ENCODE assay signal across 17 mouse cellular contexts in genomic region chr4:139828871-139829590, GRCm38 (mm10). TPM values are rescaled to one million over a fixed set of nuclear protein-coding genes. Genes with fewer than 3 reads are reported as not detected.
DNase-seq lines count a peak whose midpoint lies in the region; ATAC-seq and TF ChIP-seq lines count a peak whose summit lies in the region.
"Had no signal": no experiment of that assay in that cellular context is flagged by ENCODE, and none has a peak within 500 bp of the region (broad histone marks: within the 10 kb centered on the region; RNA-seq: fewer than 3 reads in every experiment).

No protein-coding gene starts in this region.

- no peak for ATAC-seq in embryonic facial prominence, embryonic 11.5 days (replicated peaks; ENCODE audit: insufficient number of reproducible peaks, low FRiP score, low TSS enrichment, low read depth)
- no peak for ATAC-seq in midbrain, embryonic 11.5 days (ENCODE audit: low FRiP score)

- intact Hi-C loops in gastrocnemius, adult 2 months (cut with DNase I) = no loop called here
- intact Hi-C loops in left cerebral cortex, postnatal 14 days (cut with DNase I) = no loop called here
- intact Hi-C loops in left cerebral cortex, postnatal 36 days (cut with DNase I) = no loop called here

- H3K27me3 ChIP-seq in embryonic facial prominence, embryonic 11.5 days (ENCODE audit: control insufficient read depth, insufficient read depth, low read length) = peaks cover 94% of the 10 kb centered on the region
- peaks cover 76% of the 10 kb centered on the region for H3K27me3 ChIP-seq in midbrain, embryonic 11.5 days (ENCODE audit: control insufficient read depth, insufficient read depth, low read length)

- peaks cover 10% of the 10 kb centered on the region for H3K4me1 ChIP-seq in embryonic facial prominence, embryonic 11.5 days (ENCODE audit: control insufficient read depth, insufficient read depth, low read length)
- H3K4me1 ChIP-seq in midbrain, embryonic 11.5 days (ENCODE audit: control insufficient read depth, insufficient read depth, low read length) = peaks cover 72% of the 10 kb centered on the region

- H3K36me3 ChIP-seq in embryonic facial prominence, embryonic 11.5 days (replicated peaks; ENCODE audit: control insufficient read depth, insufficient read depth, low read depth, low read length) = no peaks in the 10 kb centered on the region
- H3K36me3 ChIP-seq in midbrain, embryonic 11.5 days (ENCODE audit: control insufficient read depth, insufficient read depth, low read length) = no peaks in the 10 kb centered on the region
- H3K36me3 ChIP-seq: heart, embryonic 10.5 days had no signal

- TF ChIP-seq CTCF in gastrocnemius, adult 2 months (IDR thresholded peaks at IDR 0.05) = no peak

- no peak overlapping the region for H3K27ac ChIP-seq in gastrocnemius, adult 2 months
- H3K27ac ChIP-seq in embryonic facial prominence, embryonic 11.5 days (replicated peaks; ENCODE audit: low read depth, low read length) = no peak overlapping the region
- no peak overlapping the region for H3K27ac ChIP-seq in midbrain, embryonic 11.5 days (ENCODE audit: low read depth, low read length)
- H3K27ac ChIP-seq: heart, embryonic 10.5 days had no signal

- no peaks in the 10 kb centered on the region for H3K9me3 ChIP-seq in embryonic facial prominence, embryonic 11.5 days (replicated peaks; ENCODE audit: control insufficient read depth, low read length)
- no peaks in the 10 kb centered on the region for H3K9me3 ChIP-seq in midbrain, embryonic 11.5 days (ENCODE audit: control insufficient read depth, low read length)
- H3K9me3 ChIP-seq: heart, embryonic 10.5 days had no signal

- H3K9ac ChIP-seq in embryonic facial prominence, embryonic 11.5 days (replicated peaks; ENCODE audit: low read length) = peak overlapping the region; percentile 28
- H3K9ac ChIP-seq in midbrain, embryonic 11.5 days (ENCODE audit: low read length) = no peak overlapping the region; the same call in 1 of the 2 replicates

- H3K4me2 ChIP-seq in embryonic facial prominence, embryonic 11.5 days (ENCODE audit: low read depth, low read length) = peak overlapping the region; percentile 13
- H3K4me2 ChIP-seq in midbrain, embryonic 11.5 days = peak overlapping the region; percentile 57

- peak overlapping the region; percentile 77 for H3K4me3 ChIP-seq in gastrocnemius, adult 2 months
- H3K4me3 ChIP-seq in embryonic facial prominence, embryonic 11.5 days (ENCODE audit: low read depth, low read length) = peak overlapping the region; percentile 2; the same call in 1 of the 2 replicates
- peak overlapping the region; percentile 62; the same call in 1 of the 2 replicates for H3K4me3 ChIP-seq in midbrain, embryonic 11.5 days (ENCODE audit: low read depth, low read length)
- H3K4me3 ChIP-seq: heart, embryonic 10.5 days had no signal

- DNase-seq in gastrocnemius, adult 2 months = no peak
- no peak for DNase-seq in gastrocnemius, postnatal 10 days
- no peak for DNase-seq in embryonic facial prominence, embryonic 11.5 days (ENCODE audit: low spot score)
- peak; percentile 93 for DNase-seq in midbrain, embryonic 11.5 days (ENCODE audit: low spot score, missing footprints)
- DNase-seq in thymus, postnatal 10 days (ENCODE audit: low spot score in 2 of 2) = peak; percentile 41 to 44
- DNase-seq in adrenal gland, postnatal 4 days (ENCODE audit: low spot score in 2 of 2) = no peak
- DNase-seq in left cerebral cortex, postnatal 14 days (ENCODE audit: low spot score in 2 of 2) = no peak
- DNase-seq in left cerebral cortex, postnatal 36 days (ENCODE audit: low spot score in 2 of 2) = no peak
- DNase-seq: B cell, adult 2 months; cerebellum, postnatal 10 days; heart, postnatal 36 days; kidney, adult 11 months; kidney, postnatal 36 days; layer of hippocampus, postnatal 36 days had no signal

- WGBS in embryonic facial prominence, embryonic 11.5 days = 12% methylated on average over 16 of the region's 16 CpGs
- 17% methylated on average over 16 of the region's 16 CpGs for WGBS in midbrain, embryonic 11.5 days

RNA-seq across cellular contexts. Expression of gene Pax7, which starts 4.3 kb away (rescaled TPM):
- 1 to 10 TPM; 1.8 to 1.9 TPM for total RNA-seq in gastrocnemius, adult 2 months (2021)
- total RNA-seq in gastrocnemius, postnatal 10 days (2021) = 10 to 100 TPM in 1 of 2 experiments, 1 to 10 TPM in 1; 8.3 to 11.3 TPM
- polyA plus RNA-seq in embryonic facial prominence, embryonic 11.5 days (2014; fragmentation: Nextera tagmentation; extraction: Ambion mirVana) = 1.9 and 2.0 TPM in 2 replicates
- 3.1 and 3.4 TPM in 2 replicates for polyA plus RNA-seq in midbrain, embryonic 11.5 days (2014; fragmentation: Nextera tagmentation; extraction: Ambion mirVana)
- under 1 TPM; 0.11 to 0.40 TPM for total RNA-seq in adrenal gland, postnatal 4 days (2021)
- not detected for total RNA-seq in left cerebral cortex, postnatal 14 days (2021)
- not detected for total RNA-seq in left cerebral cortex, postnatal 36 days (2021)
- total RNA-seq: heart, postnatal 36 days; liver, adult 2 months; MEL had no signal
- polyA plus RNA-seq: liver, adult 2 months had no signal

Comparison
In these comparisons a context has a peak if more than half of its experiments do, and no peak if none do; other contexts are left out.
1. DNase-seq: peak in midbrain, embryonic 11.5 days (single experiment) and thymus, postnatal 10 days (2 of 2); none in gastrocnemius, adult 2 months (single experiment), gastrocnemius, postnatal 10 days (single experiment), embryonic facial prominence, embryonic 11.5 days (single experiment), adrenal gland, postnatal 4 days (0 of 2), left cerebral cortex, postnatal 14 days (0 of 2) and left cerebral cortex, postnatal 36 days (0 of 2).
2. H3K4me3 ChIP-seq: peak in every context shown above with its lines; median percentile 77 in gastrocnemius, adult 2 months; 62 in midbrain, embryonic 11.5 days; 2 in embryonic facial prominence, embryonic 11.5 days.